Mouse (Mus musculus) B cell, adult 2 months (primary cell): ENCODE results near the gene Tgfbr2.
"Not testable (repeated sequence)": the region's sequence is repeated elsewhere in the genome, so short reads cannot be mapped to it uniquely, and the experiment has no call there.

Experiments used
- DNase-seq, 2 experiments: peaks; one replicate each; pipeline ENCODE4 v3.0.0; 2022

Tgfbr2 gene

GRCm38 (mm10) chr9:116108729-116109128, 66.4 kb downstream of the Tgfbr2 start:
- DNase-seq = no peak

DNA sequence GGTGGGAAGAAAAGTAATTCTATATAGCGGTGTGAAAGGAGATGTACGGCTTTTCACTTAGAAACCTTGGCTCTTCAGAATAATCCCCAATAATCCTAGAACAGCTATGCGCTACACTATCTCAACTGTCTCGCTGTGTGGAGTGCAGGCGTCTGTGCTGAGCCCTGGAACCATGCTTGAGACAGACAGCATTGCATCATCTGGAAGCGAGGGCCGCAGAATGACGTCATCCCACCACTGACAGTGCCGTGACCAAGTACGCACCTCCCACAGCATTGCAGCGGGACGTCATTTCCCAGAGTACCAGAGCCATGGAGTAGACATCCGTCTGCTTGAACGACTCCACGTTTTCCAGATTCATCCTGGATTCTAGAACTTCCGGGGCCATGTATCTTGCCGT, 70.4 kb downstream of the Tgfbr2 start:
- DNase-seq = no peak

DNA sequence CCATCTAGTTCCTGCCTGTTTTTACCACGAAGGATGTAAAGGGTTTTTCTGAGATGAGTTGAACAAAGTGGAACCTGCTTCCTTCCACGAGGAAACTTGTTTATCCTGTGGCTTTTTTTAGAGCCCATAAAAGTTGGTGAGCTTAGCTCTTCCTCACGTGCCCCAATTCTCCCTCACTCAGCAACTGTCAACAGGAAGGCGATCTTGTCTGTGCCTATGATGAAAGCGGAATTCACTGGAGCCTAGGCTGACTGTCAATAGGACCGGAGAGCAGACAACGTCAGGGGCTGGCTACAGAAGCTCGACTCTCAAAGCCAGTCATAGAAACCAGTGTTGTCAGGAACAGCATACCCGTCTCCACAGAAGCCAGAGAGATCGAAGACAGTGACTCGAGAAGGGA, 73.3 kb downstream of the Tgfbr2 start:
- DNase-seq = no peak

GRCm38 (mm10) chr9:116100015-116100414, 75.1 kb downstream of the Tgfbr2 start:
- DNase-seq = no peak

DNA sequence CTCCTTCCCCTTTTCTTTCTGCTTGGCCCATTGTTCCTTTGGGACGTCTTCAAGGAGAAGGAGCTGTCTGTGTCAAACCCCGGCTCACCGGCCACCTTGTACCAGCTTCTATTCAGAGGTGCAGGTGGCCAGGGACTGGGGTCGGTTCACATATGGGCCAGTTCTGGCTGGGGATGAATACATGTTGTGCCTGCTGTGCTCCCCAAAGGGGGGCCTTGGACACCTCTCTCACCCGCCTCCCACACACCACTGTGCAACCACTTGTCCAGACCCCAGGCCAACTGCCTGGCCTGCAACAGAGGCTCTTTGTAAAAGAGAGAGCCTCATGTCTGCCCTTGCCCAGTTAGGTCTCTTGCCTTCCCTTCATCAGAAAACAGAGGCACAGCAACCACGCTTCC, 75.6 kb downstream of the Tgfbr2 start:
- DNase-seq = no peak

- DNase-seq = no peak
Observed at GRCm38 (mm10) chr9:116098724-116099595, 76.2 kb downstream of the Tgfbr2 start.

GRCm38 (mm10) chr9:116091921-116092320, 83.2 kb downstream of the Tgfbr2 start:
- DNase-seq = no peak

- DNase-seq = no peak
Observed at GRCm38 (mm10) chr9:116091101-116091841, 83.9 kb downstream of the Tgfbr2 start.

GRCm38 (mm10) chr9:116090296-116090695, 84.9 kb downstream of the Tgfbr2 start:
- DNase-seq = no peak

GRCm38 (mm10) chr9:116088912-116089311, 86.2 kb downstream of the Tgfbr2 start:
- peak; percentile 67 to 68 for DNase-seq

DNA sequence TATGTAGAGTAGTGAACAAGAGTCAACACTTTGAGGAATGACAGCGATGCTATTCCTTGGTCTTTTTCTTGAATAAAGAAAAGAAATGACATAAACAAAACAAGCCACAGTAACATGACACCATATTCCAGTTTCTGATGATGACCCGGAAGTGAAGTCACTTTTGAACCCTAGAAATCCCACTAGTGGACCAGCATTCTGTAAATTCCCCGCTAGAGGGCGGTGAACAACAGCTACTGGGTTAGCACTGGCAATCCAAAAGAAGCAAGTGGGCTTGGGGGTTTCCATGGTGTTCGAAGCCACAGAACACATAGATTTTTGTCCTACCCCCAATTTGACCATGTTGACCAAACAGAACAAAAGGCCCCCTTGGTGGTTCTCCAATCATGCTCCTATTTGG, 87.3 kb downstream of the Tgfbr2 start:
- peak; percentile 83 to 84 for DNase-seq

- DNase-seq = no peak
Observed at GRCm38 (mm10) chr9:116087263-116087662, 87.9 kb downstream of the Tgfbr2 start.

DNA sequence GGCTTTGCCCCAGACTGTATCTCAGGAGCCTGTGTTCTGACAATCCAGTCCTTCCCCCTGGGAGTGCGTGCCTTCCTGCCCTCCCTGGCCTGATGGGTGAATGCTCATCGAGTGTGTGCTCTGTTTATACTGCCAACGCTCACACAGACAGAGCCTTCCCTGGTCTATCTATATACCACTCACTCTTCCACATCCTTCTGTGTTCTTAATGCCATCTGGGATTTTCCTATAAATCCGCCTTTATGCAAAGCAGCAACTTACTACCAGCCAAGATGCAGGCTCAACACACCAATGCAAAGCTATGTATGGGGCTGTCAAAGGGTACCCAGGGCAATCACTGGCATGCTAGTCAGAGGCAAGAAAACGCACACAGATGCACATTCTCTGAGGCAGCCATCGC, 89.2 kb downstream of the Tgfbr2 start:
- DNase-seq = no peak

DNA sequence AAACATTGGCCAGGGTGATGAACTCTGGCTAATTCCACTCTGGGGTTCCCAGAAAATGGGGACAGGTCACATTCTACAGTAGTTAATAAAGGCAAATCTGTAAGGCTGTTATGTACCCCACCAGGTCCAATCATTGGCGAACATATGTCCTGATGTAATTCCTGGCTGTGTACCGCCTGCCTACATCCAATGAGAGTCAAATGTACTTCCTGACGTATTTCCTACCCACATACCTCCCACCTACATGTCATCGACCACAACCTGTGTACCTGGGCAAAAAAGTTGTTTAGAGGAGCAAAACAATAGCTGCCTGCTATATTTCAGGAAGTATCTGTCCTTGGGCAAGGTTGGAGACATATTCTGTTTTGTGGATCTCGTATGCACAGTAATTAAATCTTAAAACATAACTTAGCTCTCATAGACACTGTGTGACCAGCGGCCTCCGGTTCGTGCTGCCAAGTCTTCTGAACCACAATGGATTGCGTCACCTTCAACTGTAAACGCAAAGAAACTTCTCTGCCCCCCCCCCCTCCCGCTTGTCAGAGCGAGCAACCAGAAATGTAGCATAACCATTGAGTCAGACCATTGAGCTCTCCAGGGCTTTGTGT, 90.7 kb downstream of the Tgfbr2 start:
- peak; percentile 55 to 64 for DNase-seq

DNA sequence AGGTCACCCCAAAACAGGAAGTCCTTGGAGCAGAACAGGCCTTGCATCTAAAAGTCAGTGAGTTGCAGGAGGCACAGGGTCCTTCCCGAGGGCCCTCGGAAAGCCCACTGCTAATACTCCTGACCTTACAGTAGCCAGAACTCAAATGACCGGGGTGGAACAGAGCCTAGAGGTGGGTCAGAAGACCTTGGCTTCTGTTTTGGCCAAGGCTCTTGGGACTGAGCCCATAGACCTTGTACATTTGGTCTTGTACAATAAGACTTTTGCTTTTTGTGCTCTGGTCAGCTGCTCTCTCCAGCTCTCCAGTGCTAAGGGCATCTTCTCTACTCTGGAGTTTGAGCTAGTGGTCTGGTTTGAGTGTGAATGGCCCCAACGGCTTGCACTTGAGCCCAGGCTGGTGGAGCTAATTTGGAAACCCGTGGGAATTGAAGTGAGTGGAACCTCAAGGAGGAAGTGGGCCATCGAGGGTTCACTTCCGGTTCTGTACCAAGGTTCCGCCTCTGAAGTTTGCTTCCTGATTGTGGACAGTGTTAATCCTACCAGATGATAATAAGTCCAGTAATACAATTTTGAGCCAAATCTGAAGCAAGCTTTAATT, 91.3 kb downstream of the Tgfbr2 start:
- DNase-seq = peak in 1 of 2 experiments; percentile 71

GRCm38 (mm10) chr9:116083300-116083699, 91.9 kb downstream of the Tgfbr2 start:
- no peak for DNase-seq

GRCm38 (mm10) chr9:116081781-116082180, 93.4 kb downstream of the Tgfbr2 start:
- DNase-seq = no peak

DNA sequence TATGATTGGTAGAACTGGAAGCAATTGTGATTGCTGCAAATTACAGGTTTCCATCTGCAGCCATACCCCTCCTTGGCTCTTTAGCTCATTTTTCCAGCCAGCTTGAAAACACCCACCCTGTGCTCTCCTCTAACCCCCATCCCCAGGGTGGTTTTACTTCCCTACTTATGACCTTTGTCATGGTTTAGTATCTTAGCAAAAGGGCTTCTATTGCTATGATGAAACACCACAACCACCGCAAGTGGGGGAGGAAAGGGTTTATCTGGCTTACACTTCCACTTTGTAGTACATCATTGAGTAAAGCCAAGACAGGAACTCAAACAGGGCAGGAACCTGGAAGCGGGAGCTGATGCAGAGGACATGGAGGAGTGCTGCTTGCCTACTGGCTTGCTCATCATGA, 97.7 kb downstream of the Tgfbr2 start:
- DNase-seq = peak in 1 of 2 experiments; percentile 29

- DNase-seq = no peak
Observed at GRCm38 (mm10) chr9:116076946-116077345, 98.2 kb downstream of the Tgfbr2 start.

GRCm38 (mm10) chr9:116076163-116076562, 99.0 kb downstream of the Tgfbr2 start:
- DNase-seq = no peak

- not testable (repeated sequence) for DNase-seq
Observed at GRCm38 (mm10) chr9:116071561-116071960, 103.6 kb downstream of the Tgfbr2 start.

- DNase-seq = no peak
Observed at GRCm38 (mm10) chr9:116064774-116065173, 110.4 kb downstream of the Tgfbr2 start.

- DNase-seq = peak; percentile 34 to 38
Observed at GRCm38 (mm10) chr9:116060691-116061090, 114.5 kb downstream of the Tgfbr2 start.
